Mouse (Mus musculus) lung, adult 18-20 months (tissue): ENCODE results near the gene Dyrk1a.
"Not testable (repeated sequence)": the region's sequence is repeated elsewhere in the genome, so short reads cannot be mapped to it uniquely, and the experiment has no call there.

Experiments used
- DNase-seq, 2 experiments: peaks; one replicate each; pipeline ENCODE4 v3.0.0; 2022; ENCODE audit warnings: mixed read lengths in 2 of 2

The Dyrk1a gene

GRCm38 (mm10) chr16:94641799-94642198, 72.0 kb downstream of the Dyrk1a start:
- DNase-seq: no peak

- DNase-seq: no peak
Measured at GRCm38 (mm10) chr16:94647153-94647552, 77.3 kb downstream of the Dyrk1a start.

GRCm38 (mm10) chr16:94647925-94648324, 78.1 kb downstream of the Dyrk1a start:
- no peak for DNase-seq

DNA sequence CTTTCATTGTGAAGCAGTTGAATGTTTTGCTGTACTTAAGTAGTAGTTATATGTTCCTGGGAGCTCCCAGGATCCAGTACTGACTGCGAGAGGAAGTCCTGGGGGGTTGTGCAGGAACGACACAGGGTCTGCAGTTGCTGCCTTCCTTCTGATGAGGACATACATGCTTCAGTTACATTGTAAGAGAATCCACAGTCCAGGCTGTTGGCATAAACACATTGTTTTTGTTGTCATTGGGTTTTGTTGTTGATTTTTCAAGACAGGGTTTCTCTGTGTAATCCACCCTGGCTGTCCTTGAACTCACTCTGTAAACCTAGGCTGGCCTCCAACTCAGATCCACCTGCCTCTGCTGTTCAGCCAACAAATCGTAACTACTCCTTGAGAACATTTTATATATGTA, 80.1 kb downstream of the Dyrk1a start:
- DNase-seq: no peak

DNA sequence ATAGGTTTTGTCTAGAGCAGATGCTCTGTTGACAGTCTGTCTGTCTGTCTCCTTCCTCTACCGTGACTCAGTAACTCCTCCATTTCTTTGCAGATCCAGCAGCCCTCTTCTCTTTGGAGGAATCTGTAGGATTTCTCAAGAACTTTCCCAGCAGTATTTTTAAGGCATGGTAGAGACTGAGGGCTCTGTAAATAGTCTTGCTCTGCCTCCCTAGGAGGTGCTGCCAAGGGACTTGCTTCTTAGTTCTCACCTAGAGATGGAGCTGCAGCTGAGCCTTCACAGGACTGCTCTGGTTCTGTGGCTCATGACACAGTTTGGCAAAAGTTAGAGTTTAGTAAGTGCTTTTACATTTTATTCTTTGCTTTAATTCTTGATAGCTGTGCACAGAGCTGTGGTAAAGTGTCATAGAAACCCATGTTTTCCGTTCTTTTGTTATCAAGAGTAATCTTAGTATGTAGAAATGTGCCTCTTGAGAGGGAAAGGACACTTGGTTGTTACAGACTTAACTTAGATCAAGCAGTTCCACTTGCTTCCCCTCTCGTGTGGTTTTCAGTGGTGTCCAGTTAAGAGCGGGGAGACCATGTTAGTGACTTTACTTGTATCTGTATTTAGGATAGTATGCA, 82.4 kb downstream of the Dyrk1a start:
- peak in 1 of 2 experiments; percentile 16 for DNase-seq

GRCm38 (mm10) chr16:94655083-94655482, 85.3 kb downstream of the Dyrk1a start:
- DNase-seq: no peak

DNA sequence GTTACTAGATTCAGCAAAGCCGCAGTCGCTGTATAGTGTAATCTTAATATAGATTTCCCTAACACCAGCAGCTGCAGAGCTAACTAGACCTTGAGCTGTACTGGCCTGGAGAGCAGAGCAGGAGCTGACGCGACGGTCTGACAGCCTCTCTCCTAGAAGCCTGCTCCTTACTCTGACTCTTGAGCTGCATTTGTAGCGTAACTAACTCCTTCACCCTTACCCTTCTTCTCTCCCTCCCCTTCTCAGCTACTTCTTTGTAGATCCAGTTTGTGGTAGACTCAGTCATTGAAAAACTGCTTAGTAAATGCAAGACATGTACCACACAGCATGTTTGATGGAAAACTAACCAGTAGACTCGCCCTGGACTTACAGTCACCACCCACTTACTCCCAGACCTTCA, 87.1 kb downstream of the Dyrk1a start:
- DNase-seq: no peak

GRCm38 (mm10) chr16:94659394-94659793, 89.6 kb downstream of the Dyrk1a start:
- no peak for DNase-seq

DNA sequence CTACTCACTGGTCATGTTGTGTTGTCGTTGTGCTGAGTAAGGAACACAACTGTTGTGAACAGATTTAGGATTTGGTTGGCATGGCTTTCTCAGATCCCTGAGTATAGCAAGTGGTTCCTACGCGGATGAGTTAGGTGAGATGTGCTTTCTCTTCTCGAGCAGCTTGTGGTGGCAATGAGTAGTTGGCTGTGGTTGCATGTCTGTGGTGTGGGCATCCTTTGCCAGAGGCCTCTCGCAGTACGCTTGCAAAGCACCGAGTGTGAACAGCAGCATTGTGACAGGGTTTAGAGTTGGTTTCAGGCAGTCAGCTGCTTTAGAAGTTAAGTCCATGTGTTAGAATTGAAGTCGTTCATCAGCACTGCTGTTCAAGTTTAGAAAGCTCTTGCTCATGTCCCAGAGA, 90.4 kb downstream of the Dyrk1a start:
- DNase-seq: no peak

- no peak for DNase-seq
Measured at GRCm38 (mm10) chr16:94667557-94667956, 97.7 kb downstream of the Dyrk1a start.

DNA sequence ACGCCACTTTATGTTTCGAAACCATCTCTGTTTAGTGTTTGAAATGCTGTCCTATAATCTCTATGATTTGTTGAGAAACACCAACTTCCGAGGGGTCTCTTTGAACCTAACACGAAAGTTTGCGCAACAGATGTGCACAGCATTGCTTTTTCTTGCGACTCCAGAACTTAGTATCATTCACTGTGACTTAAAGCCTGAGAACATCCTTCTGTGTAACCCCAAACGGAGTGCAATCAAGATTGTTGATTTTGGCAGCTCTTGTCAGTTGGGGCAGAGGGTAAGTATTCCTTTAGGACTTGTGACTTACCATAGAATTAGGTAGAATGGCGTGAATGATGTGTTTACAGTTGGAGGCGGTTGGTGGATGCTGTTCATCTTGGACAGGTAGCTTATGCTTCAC, 101.5 kb downstream of the Dyrk1a start:
- DNase-seq: no peak

GRCm38 (mm10) chr16:94680924-94681323, 111.1 kb downstream of the Dyrk1a start:
- DNase-seq: no peak

- no peak for DNase-seq
Measured at GRCm38 (mm10) chr16:94681760-94682159, 112.0 kb downstream of the Dyrk1a start.

- DNase-seq: no peak
Measured at GRCm38 (mm10) chr16:94683960-94684359, 114.2 kb downstream of the Dyrk1a start.

- DNase-seq: no peak
Measured at GRCm38 (mm10) chr16:94693687-94694305, 124.0 kb downstream of the Dyrk1a start.

DNA sequence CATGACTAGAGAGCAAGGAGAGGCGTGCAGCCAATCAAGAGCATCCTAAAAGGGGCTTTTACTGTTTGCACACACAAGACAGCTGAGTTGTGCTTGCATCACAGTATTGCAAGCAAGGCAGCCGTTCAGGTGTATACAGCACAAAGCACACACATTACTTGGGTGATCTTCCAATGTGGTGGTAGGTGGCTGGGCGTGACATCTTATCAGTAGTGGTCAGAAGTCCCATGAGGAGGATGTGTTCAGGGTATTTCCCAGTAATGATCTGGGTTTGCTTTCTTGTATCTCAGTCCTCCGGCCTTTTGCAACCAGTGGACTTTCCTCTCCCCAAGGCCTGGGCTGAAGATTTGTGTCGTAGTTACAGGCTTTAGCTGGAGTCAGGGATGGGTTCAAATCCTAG, 127.7 kb downstream of the Dyrk1a start:
- DNase-seq: no peak

GRCm38 (mm10) chr16:94698234-94698633, 128.4 kb downstream of the Dyrk1a start:
- DNase-seq: not testable (repeated sequence)

DNA sequence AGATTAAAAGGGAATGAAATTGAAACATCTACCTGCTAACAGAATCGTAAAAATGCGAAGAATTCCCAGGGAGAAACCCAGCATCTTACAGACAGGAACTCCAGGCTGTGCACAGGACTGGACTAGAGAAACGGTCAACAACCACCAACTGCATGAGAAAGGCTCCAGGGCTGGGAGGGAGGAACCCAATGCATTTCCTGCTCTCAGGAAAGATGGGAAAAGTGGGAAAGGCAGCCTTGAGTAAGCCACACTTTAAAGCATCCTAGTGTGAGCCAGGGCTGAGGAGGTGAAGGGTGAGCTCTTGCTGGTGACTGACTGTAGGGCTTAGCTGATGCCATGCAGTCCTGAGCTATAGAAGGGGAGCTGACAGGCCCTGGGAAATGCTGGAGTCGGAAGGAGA, 131.3 kb downstream of the Dyrk1a start:
- no peak for DNase-seq

GRCm38 (mm10) chr16:94701971-94702370, 132.2 kb downstream of the Dyrk1a start:
- DNase-seq: no peak

DNA sequence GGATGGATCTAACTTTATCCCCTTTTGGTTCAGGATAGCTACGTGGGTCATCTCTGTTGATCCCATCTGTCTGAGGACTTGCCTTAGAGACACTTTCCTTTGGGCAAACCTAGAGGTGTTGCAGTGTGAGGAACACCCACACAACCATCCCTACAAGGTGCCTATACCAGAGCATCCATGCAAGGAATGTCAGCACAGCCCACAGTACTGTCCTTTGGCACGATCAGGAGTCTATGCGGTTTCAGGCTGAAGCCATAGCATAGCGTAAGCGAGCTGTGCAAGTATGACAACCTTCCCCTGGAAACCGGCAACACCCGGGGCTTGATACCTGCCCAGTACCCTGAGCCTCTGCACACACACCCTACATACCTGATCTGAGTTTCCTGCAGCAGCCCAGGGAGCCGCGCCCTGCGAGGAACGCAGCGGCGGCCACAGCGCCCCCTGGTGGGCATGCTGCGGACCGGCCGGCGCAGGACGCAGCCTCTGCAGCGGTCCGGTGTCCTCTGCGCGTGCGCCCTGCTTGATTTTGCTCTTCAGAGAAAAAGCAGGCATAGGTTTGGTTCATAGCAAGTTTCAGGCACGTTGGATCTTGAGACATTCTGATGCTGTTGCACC, 143.8 kb downstream of the Dyrk1a start:
- DNase-seq: peak; percentile 65 to 73

DNA sequence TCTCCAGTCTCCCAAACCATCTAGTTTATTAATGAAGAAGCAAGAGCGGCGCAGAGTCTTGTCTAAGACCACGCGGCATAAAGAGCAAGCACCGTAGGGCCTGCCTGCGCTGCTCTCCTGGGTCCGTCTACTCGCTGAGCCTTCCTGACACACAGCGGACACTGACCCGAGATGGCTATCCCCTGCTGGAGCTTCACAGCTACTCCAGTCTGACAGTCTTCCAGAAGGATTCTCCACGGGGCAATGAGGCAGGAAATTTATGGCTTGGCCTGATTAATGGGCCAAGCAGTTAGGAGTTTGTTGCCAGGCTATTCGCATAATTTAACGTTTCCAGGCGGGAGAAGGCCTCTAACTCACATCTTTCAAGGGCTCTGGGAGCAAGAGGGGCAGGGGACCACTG, 144.7 kb downstream of the Dyrk1a start:
- no peak for DNase-seq

DNA sequence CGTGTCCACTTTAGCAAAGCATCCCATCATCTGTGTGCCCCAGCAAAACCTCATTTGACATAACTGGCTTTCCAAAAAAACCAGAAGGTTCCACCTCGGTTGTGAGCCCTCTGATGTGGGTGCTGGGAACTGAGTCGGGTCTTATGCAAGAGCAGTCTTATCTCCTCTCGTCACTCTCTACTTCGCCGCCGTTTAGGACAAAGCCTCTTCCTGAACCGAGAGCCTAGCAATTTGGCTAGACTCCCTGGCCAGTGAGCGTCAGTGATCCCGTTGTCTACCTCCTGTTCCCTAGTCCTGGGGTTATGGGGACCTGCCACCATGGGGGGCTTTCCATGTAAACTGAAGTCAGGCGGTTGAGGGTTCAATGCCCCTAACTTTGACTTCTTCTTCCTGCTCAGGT, 147.2 kb downstream of the Dyrk1a start:
- DNase-seq: no peak

DNA sequence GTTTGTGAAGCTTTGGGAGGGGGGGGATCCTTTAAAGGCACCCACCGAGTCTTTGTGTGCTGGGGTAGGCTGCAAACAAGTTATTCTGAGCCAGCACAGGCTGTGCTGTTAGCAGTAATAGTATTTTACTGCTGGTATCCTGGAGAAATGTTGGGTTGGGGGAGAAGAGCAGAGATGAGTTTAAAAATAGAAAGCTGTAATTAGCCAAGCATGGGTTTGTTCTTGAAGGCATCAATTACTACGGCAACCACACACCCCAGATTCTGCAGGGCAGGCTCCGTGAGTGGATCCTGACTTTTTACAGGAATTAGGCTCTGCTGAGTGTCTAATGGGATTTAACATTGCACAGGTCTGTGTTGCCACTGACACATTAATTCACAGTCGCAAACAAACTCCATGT, 149.1 kb downstream of the Dyrk1a start:
- no peak for DNase-seq

GRCm38 (mm10) chr16:94719488-94719887, 149.7 kb downstream of the Dyrk1a start:
- DNase-seq: no peak
